16 mouse cellular contexts compared by ENCODE assay signal in the genomic region with DNA sequence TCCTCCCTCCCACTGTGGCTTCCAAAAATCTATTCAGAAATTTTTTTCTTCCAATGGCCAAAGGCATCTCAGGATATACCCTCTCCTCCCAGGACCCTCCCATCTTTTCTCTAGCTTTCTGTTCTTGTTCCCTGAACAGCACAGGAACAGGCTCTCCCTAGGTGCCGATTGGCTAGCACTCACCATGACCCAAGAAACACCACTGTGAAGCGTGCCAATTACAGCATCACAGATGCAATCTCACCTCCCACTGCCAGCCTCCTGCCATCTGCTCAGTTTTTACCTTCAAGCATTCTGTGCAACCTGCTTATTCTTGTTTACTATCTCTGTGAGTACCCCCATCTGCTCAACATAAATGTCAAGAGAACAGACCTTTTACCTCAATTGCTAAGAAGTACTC.
DNase-seq lines count a peak whose midpoint lies in the region; ATAC-seq and TF ChIP-seq lines count a peak whose summit lies in the region.
"Had no signal": no experiment of that assay in that cellular context is flagged by ENCODE, and none has a peak within 500 bp of the region (broad histone marks: within the 10 kb centered on the region; RNA-seq: fewer than 3 reads in every experiment).

No protein-coding gene starts in this region.

- no peak for TF ChIP-seq CTCF in midbrain, postnatal 0 days (IDR thresholded peaks at IDR 0.05)

- DNase-seq in forebrain, embryonic 14.5 days (ENCODE audit: low spot score): peak; percentile 64
- no peak for DNase-seq in forebrain, embryonic 11.5 days (ENCODE audit: low spot score)
- peak; percentile 44 for DNase-seq in midbrain, postnatal 0 days (ENCODE audit: low spot score)
- peak; percentile 80 to 83 for DNase-seq in cerebellum, postnatal 36 days
- peak; percentile 21 for DNase-seq in right cerebral cortex, postnatal 25 days
- DNase-seq in urinary bladder, postnatal 25 days (ENCODE audit: low spot score): no peak
- DNase-seq in heart, postnatal 25 days (ENCODE audit: low spot score): no peak
- DNase-seq: gastrocnemius, postnatal 10 days; kidney, postnatal 14 days; lung, postnatal 10 days had no signal

- no peaks in the 10 kb centered on the region for H3K4me1 ChIP-seq in forebrain, embryonic 14.5 days (ENCODE audit: control insufficient read depth, insufficient read depth, low read length)
- H3K4me1 ChIP-seq in forebrain, embryonic 11.5 days (replicated peaks; ENCODE audit: control insufficient read depth, insufficient read depth, low read length): no peaks in the 10 kb centered on the region
- H3K4me1 ChIP-seq in midbrain, postnatal 0 days (ENCODE audit: insufficient read depth, low read length): no peaks in the 10 kb centered on the region
- H3K4me1 ChIP-seq in midbrain, embryonic 16.5 days (ENCODE audit: control insufficient read depth, insufficient read depth, low read length): no peaks in the 10 kb centered on the region
- H3K4me1 ChIP-seq: limb, embryonic 10.5 days had no signal

- intact Hi-C loops in heart, postnatal 25 days (cut with DNase I): no loop called here

- no peak overlapping the region for H3K9ac ChIP-seq in forebrain, embryonic 14.5 days (ENCODE audit: low read length)
- no peak overlapping the region for H3K9ac ChIP-seq in forebrain, embryonic 11.5 days (ENCODE audit: low read length)
- no peak overlapping the region for H3K9ac ChIP-seq in midbrain, postnatal 0 days (replicated peaks; ENCODE audit: low read length, poor library complexity, severe bottlenecking)
- no peak overlapping the region for H3K9ac ChIP-seq in midbrain, embryonic 16.5 days (ENCODE audit: low read depth, low read length)
- H3K9ac ChIP-seq: heart, embryonic 12.5 days; liver, embryonic 14.5 days had no signal

- no peak overlapping the region for H3K4me2 ChIP-seq in forebrain, embryonic 14.5 days (ENCODE audit: low read length)
- H3K4me2 ChIP-seq in forebrain, embryonic 11.5 days (ENCODE audit: low read depth, low read length, severe bottlenecking): no peak overlapping the region
- H3K4me2 ChIP-seq in midbrain, postnatal 0 days (ENCODE audit: low read depth, low read length, poor library complexity, severe bottlenecking): no peak overlapping the region
- no peak overlapping the region for H3K4me2 ChIP-seq in midbrain, embryonic 16.5 days (ENCODE audit: low read length)
- H3K4me2 ChIP-seq: heart, embryonic 12.5 days had no signal

- no peaks in the 10 kb centered on the region for H3K27me3 ChIP-seq in forebrain, embryonic 14.5 days (replicated peaks; ENCODE audit: control insufficient read depth, insufficient read depth, low read length)
- no peaks in the 10 kb centered on the region for H3K27me3 ChIP-seq in forebrain, embryonic 11.5 days (ENCODE audit: control insufficient read depth, insufficient read depth, low read length)
- H3K27me3 ChIP-seq in midbrain, postnatal 0 days (ENCODE audit: insufficient read depth, low read length): no peaks in the 10 kb centered on the region
- no peaks in the 10 kb centered on the region for H3K27me3 ChIP-seq in midbrain, embryonic 16.5 days (ENCODE audit: control insufficient read depth, insufficient read depth, low read depth, low read length)
- H3K27me3 ChIP-seq: heart, embryonic 12.5 days had no signal

- ATAC-seq in forebrain, embryonic 14.5 days: peak; percentile 82
- ATAC-seq in forebrain, embryonic 11.5 days (replicated peaks; ENCODE audit: low FRiP score): no peak
- ATAC-seq in midbrain, postnatal 0 days (ENCODE audit: low FRiP score): no peak
- ATAC-seq in midbrain, embryonic 16.5 days: no peak
- ATAC-seq: intestine, embryonic 16.5 days had no signal

- H3K9me3 ChIP-seq in forebrain, embryonic 14.5 days (replicated peaks; ENCODE audit: control insufficient read depth, low read length): no peaks in the 10 kb centered on the region
- no peaks in the 10 kb centered on the region for H3K9me3 ChIP-seq in forebrain, embryonic 11.5 days (ENCODE audit: control insufficient read depth, low read length)
- H3K9me3 ChIP-seq in midbrain, postnatal 0 days (ENCODE audit: low read length): no peaks in the 10 kb centered on the region
- no peaks in the 10 kb centered on the region for H3K9me3 ChIP-seq in midbrain, embryonic 16.5 days (replicated peaks; ENCODE audit: control insufficient read depth, low read length, poor library complexity, severe bottlenecking)
- H3K9me3 ChIP-seq: limb, embryonic 10.5 days had no signal

- H3K36me3 ChIP-seq in forebrain, embryonic 14.5 days (ENCODE audit: control insufficient read depth, insufficient read depth, low read length): no peaks in the 10 kb centered on the region
- no peaks in the 10 kb centered on the region for H3K36me3 ChIP-seq in forebrain, embryonic 11.5 days (ENCODE audit: control insufficient read depth, insufficient read depth, low read length)
- H3K36me3 ChIP-seq in midbrain, postnatal 0 days (ENCODE audit: insufficient read depth, low read length): no peaks in the 10 kb centered on the region
- no peaks in the 10 kb centered on the region for H3K36me3 ChIP-seq in midbrain, embryonic 16.5 days (ENCODE audit: control insufficient read depth, insufficient read depth, low read length)
- H3K36me3 ChIP-seq: heart, embryonic 12.5 days; limb, embryonic 10.5 days had no signal

- H3K27ac ChIP-seq in forebrain, embryonic 14.5 days (ENCODE audit: low read depth, low read length): no peak overlapping the region
- no peak overlapping the region for H3K27ac ChIP-seq in forebrain, embryonic 11.5 days (ENCODE audit: low read depth, low read length)
- no peak overlapping the region for H3K27ac ChIP-seq in midbrain, postnatal 0 days (ENCODE audit: low read depth, low read length)
- no peak overlapping the region for H3K27ac ChIP-seq in midbrain, embryonic 16.5 days (ENCODE audit: low read length)
- H3K27ac ChIP-seq: limb, embryonic 10.5 days; liver, embryonic 14.5 days had no signal

- WGBS in forebrain, embryonic 14.5 days: 72% methylated on average over 2 of the region's 2 CpGs
- WGBS in forebrain, embryonic 11.5 days: 82% methylated on average over 2 of the region's 2 CpGs
- WGBS in midbrain, postnatal 0 days: 83% methylated on average over 2 of the region's 2 CpGs
- WGBS in midbrain, embryonic 16.5 days: 85% methylated on average over 2 of the region's 2 CpGs

- H3K4me3 ChIP-seq in forebrain, embryonic 14.5 days (ENCODE audit: low read depth, low read length): no peak overlapping the region
- no peak overlapping the region for H3K4me3 ChIP-seq in forebrain, embryonic 11.5 days (ENCODE audit: low read depth, low read length)
- no peak overlapping the region for H3K4me3 ChIP-seq in midbrain, postnatal 0 days (ENCODE audit: low read depth, low read length)
- H3K4me3 ChIP-seq in midbrain, embryonic 16.5 days (ENCODE audit: low read depth, low read length): no peak overlapping the region
- H3K4me3 ChIP-seq: erythroblast, embryonic 14.5 days; heart, embryonic 12.5 days; limb, embryonic 10.5 days had no signal

Comparison
In these comparisons a context has a peak if more than half of its experiments do, and no peak if none do; other contexts are left out.
1. DNase-seq: peak in forebrain, embryonic 14.5 days (single experiment), midbrain, postnatal 0 days (single experiment), cerebellum, postnatal 36 days (2 of 2) and right cerebral cortex, postnatal 25 days (single experiment); none in forebrain, embryonic 11.5 days (single experiment), urinary bladder, postnatal 25 days (single experiment) and heart, postnatal 25 days (single experiment).